Mouse (Mus musculus): ENCODE data around the gene Scp2. TPM values are rescaled to one million over a fixed set of nuclear protein-coding genes. Genes with fewer than 3 reads are reported as not detected.

Scp2 gene
- polyA plus RNA-seq, 1 experiment = 19.3 TPM

GRCm38 (mm10) chr4:108005328-108005727 is 139.5 kb downstream of the Scp2 start:
- Histone ChIP-seq H3K4me3 (ENCODE audit: control insufficient read depth, low read depth, low read length) (no peak overlapping the region), H3K27ac (ENCODE audit: control insufficient read depth, insufficient read depth, low read depth, low read length) (no peak overlapping the region), H3K27me3 (ENCODE audit: control insufficient read depth, insufficient read depth, low read length) (no peaks in the 10 kb centered on the region), H3K4me1 (ENCODE audit: control insufficient read depth, insufficient read depth, low read length) (no peaks in the 10 kb centered on the region), H3K36me3 (ENCODE audit: control insufficient read depth, insufficient read depth, low read length) (no peaks in the 10 kb centered on the region)
- TF ChIP-seq POLR2A (IDR thresholded peaks at IDR 0.05; ENCODE audit: control insufficient read depth, low read depth, low read length) (no peak), CTCF (IDR thresholded peaks at IDR 0.05; ENCODE audit: control insufficient read depth, insufficient read depth, insufficient replicate concordance, low read depth, low read length) (no peak)

- no peak overlapping the region for H3K27ac ChIP-seq (ENCODE audit: control insufficient read depth, insufficient read depth, low read depth, low read length)
- H3K4me3 ChIP-seq (ENCODE audit: control insufficient read depth, low read depth, low read length) = no peak overlapping the region
- TF ChIP-seq CTCF (IDR thresholded peaks at IDR 0.05; ENCODE audit: control insufficient read depth, insufficient read depth, insufficient replicate concordance, low read depth, low read length) = no peak
- no peak for TF ChIP-seq POLR2A (IDR thresholded peaks at IDR 0.05; ENCODE audit: control insufficient read depth, low read depth, low read length)
- no peaks in the 10 kb centered on the region for H3K27me3 ChIP-seq (ENCODE audit: control insufficient read depth, insufficient read depth, low read length)
- no peaks in the 10 kb centered on the region for H3K36me3 ChIP-seq (ENCODE audit: control insufficient read depth, insufficient read depth, low read length)
- H3K4me1 ChIP-seq (ENCODE audit: control insufficient read depth, insufficient read depth, low read length) = no peaks in the 10 kb centered on the region
Observed at GRCm38 (mm10) chr4:107999380-107999779, 145.4 kb downstream of the Scp2 start.

- TF ChIP-seq CTCF (IDR thresholded peaks at IDR 0.05; ENCODE audit: control insufficient read depth, insufficient read depth, insufficient replicate concordance, low read depth, low read length) (no peak), POLR2A (IDR thresholded peaks at IDR 0.05; ENCODE audit: control insufficient read depth, low read depth, low read length) (no peak)
- Histone ChIP-seq H3K36me3 (ENCODE audit: control insufficient read depth, insufficient read depth, low read length) (no peaks in the 10 kb centered on the region), H3K4me1 (ENCODE audit: control insufficient read depth, insufficient read depth, low read length) (no peaks in the 10 kb centered on the region), H3K27me3 (ENCODE audit: control insufficient read depth, insufficient read depth, low read length) (no peaks in the 10 kb centered on the region), H3K27ac (ENCODE audit: control insufficient read depth, insufficient read depth, low read depth, low read length) (no peak overlapping the region), H3K4me3 (ENCODE audit: control insufficient read depth, low read depth, low read length) (no peak overlapping the region)
Observed at GRCm38 (mm10) chr4:107998641-107999332, 146.0 kb downstream of the Scp2 start.

- no peaks in the 10 kb centered on the region for H3K4me1 ChIP-seq (ENCODE audit: control insufficient read depth, insufficient read depth, low read length)
- H3K27ac ChIP-seq (ENCODE audit: control insufficient read depth, insufficient read depth, low read depth, low read length) = no peak overlapping the region
- TF ChIP-seq POLR2A (IDR thresholded peaks at IDR 0.05; ENCODE audit: control insufficient read depth, low read depth, low read length) (no peak), CTCF (IDR thresholded peaks at IDR 0.05; ENCODE audit: control insufficient read depth, insufficient read depth, insufficient replicate concordance, low read depth, low read length) (no peak)
Observed at GRCm38 (mm10) chr4:107996418-107996986, 148.3 kb downstream of the Scp2 start.

GRCm38 (mm10) chr4:107995727-107996126 is 149.1 kb downstream of the Scp2 start:
- no peak overlapping the region for H3K27ac ChIP-seq (ENCODE audit: control insufficient read depth, insufficient read depth, low read depth, low read length)
- H3K4me3 ChIP-seq (ENCODE audit: control insufficient read depth, low read depth, low read length) = no peak overlapping the region
- TF ChIP-seq POLR2A (IDR thresholded peaks at IDR 0.05; ENCODE audit: control insufficient read depth, low read depth, low read length) = no peak
- TF ChIP-seq CTCF (IDR thresholded peaks at IDR 0.05; ENCODE audit: control insufficient read depth, insufficient read depth, insufficient replicate concordance, low read depth, low read length) = no peak
- H3K4me1 ChIP-seq (ENCODE audit: control insufficient read depth, insufficient read depth, low read length) = no peaks in the 10 kb centered on the region
- no peaks in the 10 kb centered on the region for H3K36me3 ChIP-seq (ENCODE audit: control insufficient read depth, insufficient read depth, low read length)
- H3K27me3 ChIP-seq (ENCODE audit: control insufficient read depth, insufficient read depth, low read length) = no peaks in the 10 kb centered on the region

More at GRCm38 (mm10) chr4:107996418-107996986, 148.3 kb downstream of the Scp2 start:
- Histone ChIP-seq H3K36me3 (ENCODE audit: control insufficient read depth, insufficient read depth, low read length) (no peaks in the 10 kb centered on the region), H3K27me3 (ENCODE audit: control insufficient read depth, insufficient read depth, low read length) (no peaks in the 10 kb centered on the region), H3K4me3 (ENCODE audit: control insufficient read depth, low read depth, low read length) (no peak overlapping the region)

- H3K4me1 ChIP-seq (ENCODE audit: control insufficient read depth, insufficient read depth, low read length) = no peaks in the 10 kb centered on the region
- H3K27me3 ChIP-seq (ENCODE audit: control insufficient read depth, insufficient read depth, low read length) = no peaks in the 10 kb centered on the region
- H3K4me3 ChIP-seq (ENCODE audit: control insufficient read depth, low read depth, low read length) = no peak overlapping the region
- TF ChIP-seq POLR2A (IDR thresholded peaks at IDR 0.05; ENCODE audit: control insufficient read depth, low read depth, low read length) (no peak), CTCF (IDR thresholded peaks at IDR 0.05; ENCODE audit: control insufficient read depth, insufficient read depth, insufficient replicate concordance, low read depth, low read length) (no peak)
- H3K27ac ChIP-seq (ENCODE audit: control insufficient read depth, insufficient read depth, low read depth, low read length) = no peak overlapping the region
- no peaks in the 10 kb centered on the region for H3K36me3 ChIP-seq (ENCODE audit: control insufficient read depth, insufficient read depth, low read length)
Observed at GRCm38 (mm10) chr4:107995011-107995410, 149.8 kb downstream of the Scp2 start.

Other genes starting within 250 kb of the Scp2 start
- gene Cpt2, start 221.4 kb downstream of the Scp2 start, polyA plus RNA-seq (2012; rRNA removed) = 44.1 and 52.1 TPM in 2 replicates
- 2.2 and 2.9 TPM in 2 replicates for gene Slc1a7, start 176.7 kb downstream of the Scp2 start, polyA plus RNA-seq (2012; rRNA removed)
- gene Podn, start 48.6 kb downstream of the Scp2 start, polyA plus RNA-seq (2012; rRNA removed) = 1.5 and 2.2 TPM in 2 replicates
- gene Echdc2, start 20.4 kb upstream of the Scp2 start, polyA plus RNA-seq (2012; rRNA removed) = 4.6 and 6.7 TPM in 2 replicates
- 2.8 and 4.2 TPM in 2 replicates for gene Zyg11a, start 73.0 kb upstream of the Scp2 start, polyA plus RNA-seq (2012; rRNA removed)
- gene Zyg11b, start 156.1 kb upstream of the Scp2 start, polyA plus RNA-seq (2012; rRNA removed) = 2.0 and 2.5 TPM in 2 replicates
- 3.6 and 3.7 TPM in 2 replicates for gene Coa7, start 183.1 kb upstream of the Scp2 start, polyA plus RNA-seq (2012; rRNA removed)
- gene Shisal2a, start 238.4 kb upstream of the Scp2 start, polyA plus RNA-seq (2012; rRNA removed) = 0.43 TPM in 1 of 2 replicates, not detected in the other